Mouse (Mus musculus) MEL (cell line): ENCODE measurements around the gene Epha4.

ENCODE experiments used
- CHD1 ChIP-seq: IDR thresholded peaks from 2 replicates; pipeline ENCODE4 v1.6.1; 2012; ENCODE audit warnings: low read depth, mild to moderate bottlenecking, inconsistent platforms, low read length, improper control_type of control experiment
- CTCF ChIP-seq, 3 experiments: IDR thresholded peaks in 2 of 3; conservative IDR thresholded peaks in 1 of 3; 2 replicates each; pipeline ENCODE4 v1.5.1; 2011 to 2012; ENCODE audit warnings: low read length in 3 of 3, low read depth in 2 of 3, mild to moderate bottlenecking in 2 of 3, improper control_type of control experiment in 1 of 3, inconsistent platforms in 1 of 3, mixed read lengths in 1 of 3, moderate library complexity in 1 of 3; ENCODE audit not compliant: control insufficient read depth in 1 of 3, insufficient read depth in 1 of 3, poor library complexity in 1 of 3, severe bottlenecking in 1 of 3
- EP300 ChIP-seq, 2 experiments: IDR thresholded peaks; 2 replicates each; pipeline ENCODE4 v1.6.1; 2011; ENCODE audit warnings: improper control_type of control experiment in 2 of 2, low read length in 2 of 2, low read depth in 1 of 2, mild to moderate bottlenecking in 1 of 2
- ETS1 ChIP-seq: IDR thresholded peaks from 2 replicates; pipeline ENCODE4 v1.6.1; 2012; ENCODE audit warnings: low read depth, mild to moderate bottlenecking, inconsistent platforms, low read length, improper control_type of control experiment, moderate library complexity
- GATA1 ChIP-seq: IDR thresholded peaks from 2 replicates; pipeline ENCODE4 v1.6.1; 2011; ENCODE audit warnings: low read depth, low read length, improper control_type of control experiment
- MYC ChIP-seq: IDR thresholded peaks from 2 replicates; pipeline ENCODE4 v1.6.1; 2011; ENCODE audit warnings: low read depth, mild to moderate bottlenecking, low read length, improper control_type of control experiment, moderate library complexity
- POLR2A ChIP-seq, 2 experiments: IDR thresholded peaks; 2 replicates each; pipeline ENCODE4 v1.6.1; 2011 to 2012; ENCODE audit warnings: low read length in 2 of 2, mild to moderate bottlenecking in 2 of 2, control low read depth in 1 of 2, improper control_type of control experiment in 1 of 2, low read depth in 1 of 2, moderate library complexity in 1 of 2; ENCODE audit not compliant: control insufficient read depth in 1 of 2, insufficient read depth in 1 of 2, poor library complexity in 1 of 2
- RAD21 ChIP-seq: IDR thresholded peaks from 2 replicates; pipeline ENCODE4 v1.6.1; 2011; ENCODE audit warnings: mild to moderate bottlenecking, low read depth, low read length, improper control_type of control experiment
- SIN3A ChIP-seq: IDR thresholded peaks from 2 replicates; pipeline ENCODE4 v1.6.1; 2012; ENCODE audit warnings: low read length, improper control_type of control experiment, inconsistent platforms
- SMC3 ChIP-seq: IDR thresholded peaks from 2 replicates; pipeline ENCODE4 v1.6.1; 2011; ENCODE audit warnings: low read depth, low read length, improper control_type of control experiment
- TAL1 ChIP-seq: IDR thresholded peaks from 2 replicates; pipeline ENCODE4 v1.6.1; 2012; ENCODE audit warnings: mild to moderate bottlenecking, inconsistent platforms, low read length, moderate library complexity, mixed read lengths
- UBTF ChIP-seq: IDR thresholded peaks from 2 replicates; pipeline ENCODE4 v1.6.1; 2012; ENCODE audit warnings: low read depth, mild to moderate bottlenecking, inconsistent platforms, low read length, improper control_type of control experiment, moderate library complexity, borderline replicate concordance; ENCODE audit not compliant: insufficient read depth
- ZMIZ1 ChIP-seq: IDR thresholded peaks from 2 replicates; pipeline ENCODE4 v1.6.1; 2012; ENCODE audit warnings: low read depth, mild to moderate bottlenecking, inconsistent platforms, low read length, improper control_type of control experiment, moderate library complexity

DNA sequence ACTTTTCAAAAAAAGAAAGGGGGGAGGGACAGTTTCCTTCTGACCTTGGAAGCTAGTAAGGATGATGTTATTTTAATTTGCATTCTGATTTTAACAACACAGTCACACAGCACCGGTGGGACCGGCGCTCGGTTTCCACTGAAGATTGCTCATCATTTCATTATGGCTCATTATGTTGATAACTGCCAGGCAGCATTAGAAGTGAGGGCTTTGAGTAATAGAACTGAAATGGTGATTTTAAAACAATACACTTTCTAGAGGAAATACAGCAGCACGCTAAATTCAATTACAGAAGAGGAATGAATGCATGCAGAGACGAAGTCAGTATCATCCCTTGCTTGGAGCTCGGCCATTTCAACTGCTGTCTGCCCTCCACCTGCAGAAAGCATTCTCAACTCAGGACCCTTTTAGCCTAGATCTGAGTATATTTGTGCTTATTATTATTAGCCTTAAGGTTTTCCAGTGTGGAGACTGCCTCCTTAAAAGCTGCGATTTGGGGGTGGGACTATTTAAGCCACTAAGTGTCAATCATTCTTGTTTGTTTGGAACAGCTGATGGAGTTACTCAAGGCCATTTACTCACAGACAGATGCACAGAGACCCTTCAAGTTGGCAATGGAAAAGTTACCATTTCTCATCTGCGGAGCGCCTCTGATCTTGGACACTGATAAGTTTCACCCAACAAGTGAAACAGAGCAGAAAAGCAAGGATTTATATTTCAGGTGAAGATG, 76.8 kb downstream of the Epha4 start:
- TF ChIP-seq EP300 (IDR thresholded peaks at IDR 0.05; ENCODE audit: low read depth in 1 of 2, low read length in 2 of 2): no peak
- TF ChIP-seq MYC: no peak
- no peak for TF ChIP-seq POLR2A (IDR thresholded peaks at IDR 0.05; ENCODE audit: control insufficient read depth in 1 of 2, insufficient read depth in 1 of 2, low read depth in 1 of 2, low read length in 2 of 2, poor library complexity in 1 of 2)
- TF ChIP-seq TAL1: no peak
- no peak for TF ChIP-seq RAD21
- no peak for TF ChIP-seq CTCF (IDR thresholded peaks at IDR 0.05 in 2 of 3, conservative IDR thresholded peaks at IDR 0.05 in 1 of 3; ENCODE audit: control insufficient read depth in 1 of 3, insufficient read depth in 1 of 3, low read depth in 2 of 3, low read length in 3 of 3, poor library complexity in 1 of 3, severe bottlenecking in 1 of 3)
- TF ChIP-seq GATA1: no peak
- no peak for TF ChIP-seq ETS1
- no peak for TF ChIP-seq ZMIZ1
- no peak for TF ChIP-seq SIN3A
- no peak for TF ChIP-seq UBTF
- TF ChIP-seq SMC3: no peak
- no peak for TF ChIP-seq CHD1
